Mouse (Mus musculus): Measurements from ENCODE around the gene Asb10.
A peak's percentile ranks its signal among the peaks of the same experiment; 100 is the strongest.

Asb10 gene

DNA sequence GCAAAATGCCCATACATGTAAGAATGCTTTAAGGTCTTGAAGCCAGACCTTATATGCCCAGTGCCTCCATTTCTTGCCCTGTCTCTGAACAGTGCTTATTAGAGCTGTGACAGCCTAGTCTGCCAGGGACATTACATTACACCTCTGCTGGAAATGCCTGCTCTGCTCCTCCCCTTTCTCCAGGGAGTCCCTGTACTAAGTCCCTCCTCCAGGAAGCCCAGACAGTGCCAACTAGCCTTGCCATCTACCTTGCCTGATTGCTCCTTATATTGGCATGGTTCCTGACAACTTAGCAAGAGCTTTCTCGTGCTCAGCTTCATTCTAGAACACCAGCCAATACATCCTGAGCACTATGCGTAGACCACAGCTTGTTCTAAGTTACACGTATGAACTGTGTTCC, 5.0 kb downstream of the Asb10 start:
- DNase-seq = no peak

DNA sequence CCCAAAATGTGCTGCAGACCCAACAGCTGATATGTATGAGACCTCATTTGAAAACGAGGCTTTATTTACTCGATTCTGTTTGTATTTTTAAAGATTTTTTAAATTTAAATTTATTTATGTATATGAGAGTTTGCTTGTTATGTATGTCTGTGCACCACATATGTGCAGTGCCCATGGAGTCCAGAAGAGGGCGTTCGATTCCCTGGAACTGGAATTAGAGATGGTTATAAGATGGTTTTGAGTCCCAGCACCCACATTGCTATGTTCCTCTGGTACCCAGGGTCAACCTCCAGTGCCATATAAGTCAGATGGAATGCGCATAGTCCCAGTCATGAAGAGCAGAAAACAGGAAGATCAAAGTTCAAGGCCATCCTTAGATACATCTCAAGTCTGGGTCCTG, 6.5 kb downstream of the Asb10 start:
- DNase-seq = peak in 1 of 2 experiments; percentile 41

- no peak for DNase-seq
These were observed 7.4 kb downstream of the Asb10 start for GRCm38 (mm10) chr5:24533391-24533790.

GRCm38 (mm10) chr5:24530042-24530689, 10.6 kb downstream of the Asb10 start:
- DNase-seq = peak; percentile 98 to 99

GRCm38 (mm10) chr5:24527780-24528179, 13.0 kb downstream of the Asb10 start:
- no peak for DNase-seq

- peak; percentile 33 to 36 for DNase-seq
These were observed 13.9 kb downstream of the Asb10 start, which contains the start of gene Gbx1 for GRCm38 (mm10) chr5:24526889-24527230. Gene Gbx1 (minus strand): TSS chr5:24527202.

GRCm38 (mm10) chr5:24526190-24526888, 14.4 kb downstream of the Asb10 start:
- peak; percentile 39 to 43 for DNase-seq

- no peak for DNase-seq
These were observed 15.2 kb downstream of the Asb10 start for GRCm38 (mm10) chr5:24525360-24526189.

GRCm38 (mm10) chr5:24524522-24524921, 16.3 kb downstream of the Asb10 start:
- DNase-seq = no peak

- no peak for DNase-seq
These were observed 17.0 kb downstream of the Asb10 start for GRCm38 (mm10) chr5:24523806-24524205.

GRCm38 (mm10) chr5:24521366-24521765, 19.4 kb downstream of the Asb10 start:
- no peak for DNase-seq

DNA sequence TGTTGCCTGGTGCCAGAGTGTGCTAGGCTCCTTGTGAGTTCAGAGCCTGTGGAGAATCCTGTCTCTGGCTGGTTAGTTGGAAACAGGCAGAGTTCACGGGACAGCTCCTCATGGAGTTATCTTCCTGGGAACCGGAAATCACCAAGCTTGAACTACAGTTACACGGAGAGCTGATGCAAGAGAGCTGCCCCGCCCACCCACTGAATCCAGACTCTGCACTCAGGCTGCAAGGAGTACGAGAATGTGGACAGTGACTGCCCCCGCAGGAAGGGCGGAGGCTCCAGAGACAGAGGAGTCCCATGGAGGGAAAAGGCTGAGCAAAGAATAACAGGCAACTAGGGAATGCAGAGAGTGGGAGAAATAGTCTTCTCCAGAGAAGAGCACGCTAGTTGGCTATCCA, 28.5 kb downstream of the Asb10 start:
- no peak for DNase-seq

- peak; percentile 56 to 58 for DNase-seq
These were observed 30.1 kb downstream of the Asb10 start for GRCm38 (mm10) chr5:24510635-24511034.

GRCm38 (mm10) chr5:24508406-24508805, 32.4 kb downstream of the Asb10 start:
- DNase-seq = no peak

- DNase-seq = no peak
These were observed 35.3 kb downstream of the Asb10 start for GRCm38 (mm10) chr5:24505513-24505912.

GRCm38 (mm10) chr5:24502786-24503185, 38.0 kb downstream of the Asb10 start:
- no peak for DNase-seq

- DNase-seq = peak; percentile 86 to 87
These were observed 39.9 kb downstream of the Asb10 start for GRCm38 (mm10) chr5:24500851-24501250.

DNA sequence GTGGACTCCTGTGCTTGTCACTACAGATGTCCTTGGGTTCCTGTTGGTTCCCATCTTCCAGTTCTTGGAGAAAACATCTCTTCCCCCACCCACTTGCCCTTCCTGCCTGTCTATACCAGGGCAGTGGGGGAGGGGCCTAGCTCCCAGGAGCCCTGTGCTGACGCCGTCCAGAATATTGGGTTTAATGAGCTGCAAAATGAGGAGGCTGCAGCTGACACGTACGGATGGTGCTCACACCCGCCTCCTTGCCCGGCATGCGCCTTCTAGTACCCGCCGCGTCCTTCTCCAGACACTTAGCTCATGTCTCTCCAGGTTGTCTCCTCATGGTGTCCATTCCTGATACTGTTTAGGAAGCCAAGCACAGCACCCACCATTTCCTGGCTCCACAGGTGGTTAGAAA, 41.7 kb downstream of the Asb10 start:
- peak in 1 of 2 experiments; percentile 53 for DNase-seq

DNA sequence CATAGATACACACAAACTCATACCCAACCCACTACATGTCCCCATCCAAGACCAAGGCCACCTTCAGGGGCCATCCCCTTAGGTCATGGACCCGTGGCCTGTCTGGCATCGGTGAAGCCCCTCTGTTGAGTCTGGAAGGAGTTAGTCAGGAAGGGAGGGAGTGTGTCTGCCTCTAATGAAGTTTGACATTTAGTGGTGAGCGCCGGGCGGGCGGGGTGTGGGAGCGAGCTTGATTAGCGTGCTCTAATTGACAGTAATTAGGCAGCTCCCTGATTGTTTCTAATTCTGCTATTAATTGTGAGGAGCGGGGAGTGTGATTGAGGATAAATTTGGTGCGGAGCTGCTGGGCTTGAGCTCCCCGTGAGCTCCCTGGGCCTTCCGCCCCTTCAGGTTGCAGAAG, 43.3 kb downstream of the Asb10 start:
- no peak for DNase-seq

- peak in 1 of 2 experiments; percentile 51 for DNase-seq
These were observed 44.0 kb downstream of the Asb10 start for GRCm38 (mm10) chr5:24496756-24497155.

- no peak for DNase-seq
These were observed 45.8 kb downstream of the Asb10 start for GRCm38 (mm10) chr5:24495019-24495418.

DNA sequence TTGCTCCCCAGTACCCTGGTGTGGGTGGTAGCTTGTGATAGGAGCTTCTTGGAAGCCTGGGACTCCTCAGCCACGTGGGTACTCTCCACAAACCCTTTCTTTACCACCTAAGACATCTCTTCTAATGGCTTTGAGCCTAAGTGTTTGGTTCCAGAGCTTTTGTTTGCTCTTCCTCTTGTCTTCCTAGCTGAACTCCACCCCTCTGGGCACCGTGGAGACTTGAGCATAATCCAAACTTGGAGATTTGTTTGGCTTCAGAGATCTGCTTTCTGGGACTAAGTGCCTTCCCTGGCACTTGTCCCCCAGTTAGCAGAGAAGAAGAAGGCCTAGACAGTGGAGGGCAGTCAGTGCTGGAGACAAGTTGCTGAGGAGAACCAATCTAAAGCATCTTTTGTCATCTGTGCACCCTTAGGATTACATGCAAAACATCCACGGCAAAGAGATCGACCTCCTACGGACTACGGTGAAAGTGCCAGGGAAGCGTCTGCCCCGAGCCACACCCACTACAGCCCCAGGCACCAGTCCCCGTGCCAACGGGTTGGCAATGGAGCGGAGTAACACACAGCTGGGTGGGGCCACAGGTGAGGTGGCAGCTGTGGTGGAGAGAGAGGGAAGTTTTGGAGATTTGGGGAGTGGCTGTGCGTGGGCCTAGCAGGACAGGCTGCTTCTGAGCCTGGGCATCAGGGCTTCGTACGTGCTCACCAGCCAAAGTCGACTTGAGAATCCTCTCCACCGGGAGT, 48.1 kb downstream of the Asb10 start:
- no peak for DNase-seq

DNA sequence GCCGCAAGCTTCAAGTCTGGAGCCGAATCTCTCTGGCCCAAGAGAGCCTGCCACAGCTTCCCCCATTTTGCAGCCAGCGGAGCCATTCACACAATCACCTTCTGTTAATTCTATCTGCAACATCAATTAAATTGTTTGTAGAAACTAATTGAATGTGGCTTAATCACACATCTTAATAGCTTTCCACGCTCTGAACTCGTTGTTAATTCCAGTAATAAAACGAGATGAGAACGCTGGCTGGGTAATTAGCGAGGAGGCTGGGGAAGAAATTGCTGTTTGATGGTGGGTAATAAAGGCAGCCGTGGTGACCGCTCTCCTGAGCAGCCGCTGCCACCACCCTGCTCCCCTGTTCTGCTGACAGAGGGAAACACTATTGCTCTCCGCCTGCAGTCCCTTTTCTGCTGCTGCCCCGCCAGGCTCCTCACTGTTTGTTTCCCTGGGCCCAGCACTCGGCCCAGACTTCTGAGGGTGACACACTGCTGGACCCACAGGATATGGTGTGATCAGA, 50.3 kb downstream of the Asb10 start:
- DNase-seq = no peak
